Mouse (Mus musculus) adrenal gland, postnatal 25 days (tissue): ENCODE measurements around the gene Sorbs1. TPM values are rescaled to one million over a fixed set of nuclear protein-coding genes. Genes with fewer than 3 reads are reported as not detected.
A peak's percentile ranks its signal among the peaks of the same experiment; 100 is the strongest.

ENCODE experiments used
- DNase-seq: peaks from one replicate; pipeline ENCODE4 v3.0.0; 2021; ENCODE audit warnings: mixed read lengths
- total RNA-seq: library from RNA; stranded (reverse); gene quantifications from 2 replicates; pipeline ENCODE4 v1.2.3, GENCODE M21; 2021

The Sorbs1 gene
- total RNA-seq, 1 experiment from 2014 or later: 66.4 TPM

DNA sequence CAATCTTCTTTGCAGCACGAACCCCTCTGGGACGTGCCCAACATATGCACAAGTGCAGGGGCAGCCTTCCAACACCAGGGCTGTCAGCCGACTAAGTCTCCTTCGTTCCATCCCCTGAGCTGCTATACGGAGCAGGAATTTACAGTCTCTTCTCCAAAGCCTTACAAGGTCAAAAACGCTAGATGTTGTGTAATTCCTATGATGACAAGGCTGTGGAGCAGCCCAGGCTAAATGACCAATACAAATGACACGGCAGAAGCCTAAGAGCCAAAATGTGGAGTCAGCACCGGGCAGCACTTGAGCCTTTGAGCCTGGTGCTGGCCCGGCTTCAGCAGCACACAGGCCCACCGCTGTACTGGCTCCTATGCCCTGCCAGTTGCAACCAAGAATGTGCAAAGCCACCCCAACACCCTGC lies 35.4 kb downstream of the Sorbs1 start:
- peak; percentile 45 for DNase-seq

DNA sequence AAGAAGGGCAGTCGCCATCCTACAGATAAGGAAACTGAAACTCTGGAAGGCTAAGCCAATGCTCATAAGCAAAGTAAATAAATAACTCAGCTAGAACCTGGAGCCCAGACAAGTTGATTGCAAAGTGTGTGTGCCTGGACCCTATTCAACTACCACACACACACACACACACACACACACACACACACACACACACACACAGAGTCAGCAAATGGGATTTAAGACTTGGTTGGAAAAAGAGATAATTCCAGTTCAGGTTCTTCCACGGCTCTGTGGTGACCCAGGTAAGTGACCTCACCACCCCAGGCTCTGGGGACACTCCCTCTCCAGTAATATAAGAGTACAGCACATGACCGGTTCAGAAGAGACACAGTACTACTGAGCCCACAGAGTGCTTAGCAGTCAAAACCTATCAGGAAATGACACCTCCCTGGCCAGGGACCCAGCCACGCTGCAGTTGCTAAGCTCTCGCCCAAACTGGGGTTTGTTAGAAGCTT lies 36.1 kb downstream of the Sorbs1 start:
- no peak for DNase-seq

DNA sequence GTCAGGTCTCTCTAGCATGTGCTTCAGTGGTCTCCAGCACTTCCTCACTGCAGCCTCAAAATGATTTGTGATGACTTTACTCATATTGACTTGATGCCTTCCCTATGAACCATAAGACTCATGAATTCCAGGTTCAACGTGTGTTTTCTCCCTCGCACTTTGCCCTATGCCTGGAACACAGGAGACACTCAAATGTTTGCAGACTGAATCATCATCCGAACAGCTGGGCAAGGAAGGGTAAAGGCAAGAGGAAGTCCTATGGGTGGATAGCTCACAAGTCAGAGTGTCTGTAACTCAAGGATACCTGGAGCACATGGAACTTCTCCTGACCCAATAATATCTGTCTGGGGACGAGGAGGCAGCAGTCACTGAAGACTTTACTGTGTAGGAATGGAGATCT lies 37.1 kb downstream of the Sorbs1 start:
- no peak for DNase-seq

DNA sequence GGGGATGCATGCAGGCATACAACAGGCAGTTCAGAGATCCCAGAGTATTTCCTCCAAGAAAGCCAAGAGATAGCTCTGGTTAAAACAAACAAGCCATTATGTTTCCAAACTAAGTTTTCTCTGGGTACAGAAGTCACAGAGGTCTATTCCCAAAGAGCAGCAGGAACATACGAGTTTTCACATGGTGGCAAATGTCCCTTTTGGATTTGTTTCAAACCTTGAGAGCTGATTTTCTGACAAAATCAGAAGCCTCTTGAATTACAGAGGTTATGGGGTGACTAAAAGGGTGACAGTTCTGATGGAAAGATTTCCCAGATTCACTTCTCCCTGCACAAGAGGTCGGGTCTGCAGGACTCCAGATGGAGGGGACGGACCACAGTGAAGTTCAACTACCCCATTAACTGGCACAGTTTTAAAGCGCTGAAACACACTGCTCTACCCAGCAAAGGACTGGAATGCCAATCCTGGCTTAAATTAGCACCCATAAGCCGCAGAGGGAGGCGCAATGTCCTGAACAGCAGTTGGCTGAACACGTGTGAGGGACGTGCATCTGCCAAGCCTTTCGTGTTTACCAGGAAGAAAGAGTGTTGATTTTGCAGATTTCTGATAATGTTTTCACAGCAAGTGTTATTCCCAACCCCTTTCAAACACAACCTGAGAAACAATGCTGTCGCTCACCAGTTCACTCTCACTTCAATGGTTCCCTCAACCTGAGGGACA lies 41.9 kb downstream of the Sorbs1 start:
- DNase-seq: no peak

DNA sequence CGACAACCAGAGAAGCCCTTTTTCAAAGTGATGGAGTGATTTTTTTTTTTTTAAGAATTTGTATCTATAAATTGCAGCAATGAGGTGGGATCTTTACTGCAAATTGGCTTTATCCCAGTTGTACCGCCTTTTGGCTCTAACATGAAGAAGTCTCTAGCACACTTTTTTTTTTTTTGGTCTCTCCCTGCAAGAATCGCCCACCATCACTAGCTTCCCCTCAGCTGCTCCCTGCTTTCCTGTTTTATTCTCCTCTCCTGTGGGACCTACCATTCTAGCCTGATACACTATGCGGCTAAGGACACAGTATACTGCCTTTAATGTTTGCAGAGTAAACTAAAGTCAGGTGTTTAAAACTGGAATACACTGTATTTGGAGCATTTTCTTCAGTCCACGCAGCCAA lies 43.8 kb downstream of the Sorbs1 start:
- no peak for DNase-seq

DNA sequence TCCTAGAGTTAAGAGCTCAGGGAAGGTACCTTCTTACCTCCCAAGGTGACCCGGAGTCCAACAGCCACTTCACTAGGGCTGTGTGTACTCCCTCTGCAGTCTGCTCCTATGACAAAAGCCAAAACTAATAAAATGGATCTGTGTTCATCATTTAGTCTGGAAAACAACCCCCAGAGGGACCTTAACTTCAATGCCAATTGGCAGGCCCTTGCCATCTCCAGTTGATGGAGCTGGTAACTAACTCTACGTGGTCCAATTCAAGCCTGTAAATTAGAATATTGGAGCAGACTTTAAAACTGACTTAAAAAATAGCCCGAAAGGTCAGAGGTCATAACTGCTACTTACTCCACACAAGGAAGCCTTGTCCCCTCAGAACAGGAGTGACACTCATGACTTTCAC lies 45.3 kb downstream of the Sorbs1 start:
- no peak for DNase-seq

DNA sequence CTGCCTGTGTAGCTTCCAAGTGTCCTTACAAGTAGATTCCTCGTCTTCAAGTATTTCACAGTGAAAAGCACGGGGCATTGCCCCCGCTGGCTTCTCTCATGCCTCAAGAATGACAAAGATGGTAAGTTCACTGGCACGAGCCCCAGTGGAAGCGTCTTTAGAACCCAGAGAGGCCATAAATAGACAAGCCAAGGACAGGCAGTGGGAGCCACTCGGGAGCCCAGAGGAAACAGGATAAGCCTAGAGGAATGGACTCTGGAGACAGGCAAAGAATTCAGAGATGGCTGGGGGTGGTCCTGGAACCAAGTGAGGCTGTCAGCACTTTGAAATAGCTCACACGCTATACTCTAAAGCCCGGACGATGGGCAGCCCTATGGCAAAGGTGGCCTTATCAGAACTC lies 45.8 kb downstream of the Sorbs1 start:
- peak; percentile 31 for DNase-seq

DNA sequence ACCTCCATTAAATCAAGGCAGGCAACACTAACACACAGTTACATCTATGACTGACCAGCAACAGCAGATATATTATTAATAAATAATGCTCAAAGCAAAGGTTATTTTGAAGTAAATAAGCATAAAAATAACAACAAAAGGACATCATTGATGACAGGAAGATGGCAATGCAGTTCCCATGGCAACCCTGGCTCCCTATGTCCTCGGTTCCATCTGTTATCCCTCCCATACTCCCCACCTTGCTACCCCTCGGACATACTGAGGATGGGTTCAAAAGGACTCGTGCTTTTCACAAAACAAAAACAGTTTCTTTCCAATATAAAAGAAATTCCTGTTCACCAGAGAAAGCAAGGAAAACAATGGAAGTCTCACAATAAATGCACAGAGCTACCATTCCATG lies 48.2 kb downstream of the Sorbs1 start:
- DNase-seq: no peak

DNA sequence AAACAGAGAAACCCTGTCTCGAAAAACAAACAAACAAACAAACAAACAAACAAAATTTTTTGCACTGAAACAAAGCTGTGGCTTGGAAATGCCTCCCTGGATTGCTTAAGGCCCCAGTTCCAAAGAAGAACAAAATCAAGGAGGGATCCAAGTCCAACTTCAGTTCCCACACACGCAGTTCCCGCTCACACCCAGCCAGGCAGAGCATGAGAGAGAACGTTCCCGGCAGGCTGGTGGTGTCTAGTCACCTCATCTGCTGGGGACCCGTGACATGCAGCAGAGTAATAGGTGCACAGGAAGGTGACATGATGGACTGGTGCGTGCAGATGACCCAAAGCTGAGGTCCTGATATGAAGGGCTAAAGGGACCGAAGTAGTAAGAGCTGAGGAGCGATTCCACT lies 49.2 kb downstream of the Sorbs1 start:
- DNase-seq: no peak

DNA sequence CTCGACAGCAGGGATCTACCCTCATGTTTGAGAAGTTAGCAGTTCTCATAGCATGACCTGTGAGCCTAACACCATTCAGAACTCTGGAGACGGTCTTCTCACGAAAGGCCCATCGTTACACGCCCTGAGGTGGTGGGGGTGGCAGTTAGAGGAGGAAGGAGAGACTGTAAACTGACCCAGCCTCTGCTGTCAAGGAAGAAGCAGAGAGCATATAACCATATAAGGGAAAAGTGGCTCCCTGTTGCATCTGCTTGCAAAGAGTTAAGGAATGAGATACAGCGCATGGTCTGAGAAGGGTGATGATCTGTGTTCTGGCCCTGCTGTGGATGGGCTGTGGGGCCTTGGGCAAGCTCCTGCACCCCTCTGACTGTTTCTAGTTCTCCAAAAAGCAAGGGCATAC lies 50.7 kb downstream of the Sorbs1 start:
- no peak for DNase-seq

DNA sequence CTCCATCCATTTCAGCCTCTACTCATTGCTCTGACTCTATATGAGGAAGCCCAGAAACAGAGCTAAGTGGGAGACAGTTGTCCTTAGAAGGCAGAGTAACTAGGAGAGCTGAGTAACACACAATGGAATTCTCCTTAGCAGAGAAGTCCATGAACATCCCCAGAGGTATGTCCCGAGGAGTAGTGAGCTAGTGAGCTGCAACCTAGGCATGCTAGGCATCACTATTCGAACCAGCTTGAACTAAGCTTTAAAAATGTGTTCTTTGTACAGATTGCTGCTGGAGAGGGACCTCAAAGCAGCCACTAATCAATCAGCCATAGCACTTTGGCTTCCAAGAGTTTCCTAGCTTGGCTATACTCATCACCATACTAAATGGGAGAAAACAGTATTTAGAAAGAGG lies 51.1 kb downstream of the Sorbs1 start:
- no peak for DNase-seq

DNA sequence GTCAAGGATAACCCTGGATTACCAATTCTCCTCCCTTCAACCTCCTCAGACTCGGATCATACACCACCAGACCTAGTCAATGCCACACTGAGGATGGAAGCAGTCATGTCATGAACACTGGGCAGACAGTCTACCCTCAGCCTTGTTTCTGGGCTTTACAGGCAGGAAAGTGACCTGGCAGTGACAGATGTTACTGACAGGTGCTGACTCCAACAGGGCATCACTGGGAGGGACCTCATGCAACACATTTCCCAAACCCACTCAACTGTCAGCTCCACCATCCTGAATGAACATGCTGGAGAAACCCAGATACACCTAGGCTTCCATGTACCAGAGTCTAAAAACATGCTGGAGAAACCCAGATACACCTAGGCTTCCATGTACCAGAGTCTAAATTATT lies 51.9 kb downstream of the Sorbs1 start:
- no peak for DNase-seq

DNA sequence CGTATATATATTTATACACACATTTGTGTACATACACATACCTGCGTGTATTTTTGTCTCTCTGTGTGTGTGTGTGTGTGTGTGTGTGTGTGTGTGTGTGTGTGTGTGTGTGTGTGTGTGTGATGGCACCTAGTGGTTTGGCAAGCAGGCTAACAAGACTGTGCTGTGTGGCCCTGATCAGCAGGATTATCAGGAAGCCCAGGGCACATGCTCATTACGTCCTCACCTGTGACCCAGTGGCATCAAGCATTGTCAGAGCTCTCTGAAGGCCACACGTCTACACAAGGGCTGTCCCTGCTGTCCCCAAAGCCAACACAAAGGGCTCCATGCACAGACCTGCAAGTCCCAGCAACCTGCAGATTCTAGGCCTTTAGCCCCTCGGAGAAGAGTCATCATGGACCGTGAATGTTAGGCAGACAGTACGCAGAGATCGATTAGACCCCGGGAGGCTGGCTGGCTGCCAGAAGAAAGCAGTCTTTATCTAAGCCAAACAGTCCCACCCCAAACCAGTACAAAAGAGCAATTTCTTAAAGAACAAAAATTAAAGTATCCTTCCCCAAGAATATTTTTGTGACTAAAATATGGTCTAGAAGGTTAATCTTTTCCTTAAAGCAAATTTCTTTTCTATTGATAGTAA lies 52.6 kb downstream of the Sorbs1 start:
- no peak for DNase-seq

DNA sequence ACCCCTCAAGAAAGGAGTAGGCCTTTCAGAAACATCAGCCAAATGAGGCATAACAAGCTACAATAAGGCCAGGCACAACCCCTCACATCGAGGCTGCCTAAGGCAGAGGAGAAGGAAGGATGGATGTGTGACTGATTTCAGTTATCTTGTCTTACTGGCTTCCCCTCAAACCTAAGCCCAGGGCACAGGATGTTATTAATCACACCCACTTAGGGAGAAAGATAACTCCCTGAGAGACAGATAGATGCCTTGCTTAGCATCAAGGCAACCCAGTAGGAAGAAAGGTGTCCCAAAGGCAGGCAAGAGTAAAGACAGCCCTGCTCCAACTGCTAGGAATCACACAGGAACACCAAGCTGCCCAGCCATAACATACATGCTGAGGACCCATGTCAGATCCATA lies 54.2 kb downstream of the Sorbs1 start:
- DNase-seq: no peak

DNA sequence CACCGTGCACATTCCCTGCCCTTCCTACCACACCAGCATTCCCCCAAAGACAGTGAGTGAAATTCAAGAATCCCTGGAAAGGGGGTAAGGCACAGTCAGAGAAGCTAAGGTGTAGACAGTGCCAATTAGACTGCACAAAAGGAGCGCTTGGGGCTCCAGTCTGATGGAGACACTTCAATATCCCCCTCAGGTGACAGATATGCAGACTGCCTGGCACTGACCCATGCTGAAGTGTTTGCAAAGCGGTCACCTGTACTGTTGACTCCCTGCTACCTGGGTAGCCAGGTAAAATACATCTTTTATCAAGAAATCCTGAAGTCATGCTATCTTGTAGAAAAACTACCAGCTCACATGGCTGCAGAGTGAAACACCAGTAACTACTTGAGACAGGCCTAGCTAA lies 54.8 kb downstream of the Sorbs1 start:
- no peak for DNase-seq

DNA sequence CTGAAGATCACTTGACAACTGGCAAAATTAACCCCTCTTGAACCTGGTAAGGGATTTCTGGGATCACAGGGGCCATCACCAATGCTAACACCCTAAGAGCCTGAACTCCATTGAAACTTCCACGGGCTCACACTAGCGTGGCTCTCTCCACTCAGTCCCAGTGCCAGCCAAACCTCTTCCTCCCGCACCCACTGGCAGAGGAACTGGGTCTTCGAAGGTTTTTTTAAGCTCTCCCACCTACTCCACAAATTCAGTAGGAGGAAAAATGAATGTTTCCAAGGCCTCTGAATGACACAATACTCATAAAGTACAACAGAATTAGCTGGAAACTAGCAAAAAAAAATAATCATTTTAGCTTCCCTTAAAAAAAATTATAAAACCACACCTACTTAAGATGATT lies 58.3 kb downstream of the Sorbs1 start:
- no peak for DNase-seq

DNA sequence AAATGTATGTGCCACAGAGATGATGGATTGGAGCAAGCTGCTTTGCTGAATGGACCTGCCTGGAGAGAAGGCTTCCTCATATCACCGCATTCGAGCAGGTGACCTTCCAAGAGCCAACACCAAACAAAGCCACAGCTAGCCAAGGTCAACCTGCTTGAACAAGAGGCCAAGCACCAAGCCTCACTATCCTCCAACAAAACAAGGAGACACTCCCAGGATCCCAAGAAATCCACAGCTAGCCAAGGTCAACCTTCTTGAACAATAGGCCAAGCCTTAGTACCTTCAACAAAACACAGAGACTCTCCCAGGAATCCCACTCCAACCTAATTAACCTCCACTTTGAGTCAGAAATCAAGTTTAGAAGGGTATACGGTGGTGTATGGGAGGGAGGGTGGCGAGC lies 59.5 kb downstream of the Sorbs1 start:
- no peak for DNase-seq

DNA sequence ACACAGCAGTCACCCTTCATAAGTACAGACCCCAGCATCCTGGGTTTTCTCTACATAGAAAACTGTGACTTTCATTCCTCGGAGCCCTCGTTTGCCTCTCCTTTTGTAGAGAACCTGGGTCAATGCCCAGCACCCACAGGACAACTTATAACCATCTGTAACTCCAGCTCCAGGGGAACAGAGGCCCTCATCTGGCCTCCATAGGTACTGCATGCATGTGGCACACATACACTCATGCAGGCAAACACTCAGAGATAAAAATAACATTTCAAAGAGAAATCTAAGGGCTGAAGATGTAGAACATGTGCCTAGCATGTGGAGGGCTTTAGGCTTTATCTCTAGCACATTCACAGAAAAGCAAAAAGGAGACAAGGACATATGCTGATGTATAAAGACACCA lies 61.4 kb downstream of the Sorbs1 start:
- no peak for DNase-seq

DNA sequence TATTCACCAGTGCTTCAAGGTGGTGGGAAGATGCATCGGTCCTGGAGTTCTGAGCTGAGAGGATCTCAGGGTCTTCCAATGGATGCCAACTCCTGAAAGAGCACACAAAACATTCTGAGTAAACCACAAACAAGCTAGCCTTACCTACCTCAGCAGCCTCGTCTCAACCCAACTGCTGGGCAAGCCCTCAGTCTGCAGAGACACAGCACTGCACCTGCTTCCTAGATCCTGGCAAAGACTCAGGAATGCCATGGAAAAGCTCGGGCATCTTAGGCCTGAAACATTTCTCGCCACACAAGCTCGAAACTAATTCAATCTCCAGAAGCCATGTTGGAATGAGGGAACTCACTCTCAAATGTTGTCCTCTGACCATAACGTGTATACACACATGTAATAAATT lies 62.3 kb downstream of the Sorbs1 start:
- no peak for DNase-seq

DNA sequence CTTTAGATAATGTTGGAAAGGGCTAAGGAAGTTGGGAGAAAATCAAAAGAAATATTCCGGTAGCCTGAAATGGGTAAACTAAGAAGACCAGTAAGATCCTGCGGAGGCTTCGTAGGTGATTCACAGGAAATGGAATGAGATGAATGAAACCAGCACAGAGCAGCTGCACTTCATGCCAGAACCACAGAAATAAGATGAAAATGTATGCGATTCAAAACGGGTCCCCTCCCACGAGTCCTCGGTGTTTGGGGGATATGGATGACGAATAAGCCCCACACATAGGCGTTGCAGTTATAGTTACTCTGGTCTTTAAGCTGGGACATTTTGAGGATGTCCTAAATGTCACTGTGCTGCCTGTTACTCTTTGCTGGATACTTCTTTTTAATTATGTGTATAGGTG lies 67.1 kb downstream of the Sorbs1 start:
- DNase-seq: no peak

DNA sequence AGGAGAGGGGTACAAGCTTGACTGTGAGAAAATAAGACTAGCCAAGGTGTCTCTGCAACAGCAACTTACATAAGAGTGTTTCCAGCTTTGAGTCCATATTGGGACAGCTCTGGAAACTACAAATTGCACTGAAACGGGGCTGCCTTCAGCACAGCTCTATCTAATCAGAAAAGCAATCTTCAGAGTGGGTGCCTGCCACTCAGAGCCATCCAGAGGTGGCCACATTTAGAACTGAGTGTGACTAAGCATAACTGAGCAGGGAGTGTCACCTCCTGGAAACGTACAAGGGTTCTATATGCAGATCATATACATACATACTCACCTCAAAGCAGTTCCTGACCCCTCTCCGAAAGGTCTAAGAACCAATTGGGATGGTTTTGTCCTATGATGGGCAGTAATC lies 71.2 kb downstream of the Sorbs1 start:
- DNase-seq: no peak

DNA sequence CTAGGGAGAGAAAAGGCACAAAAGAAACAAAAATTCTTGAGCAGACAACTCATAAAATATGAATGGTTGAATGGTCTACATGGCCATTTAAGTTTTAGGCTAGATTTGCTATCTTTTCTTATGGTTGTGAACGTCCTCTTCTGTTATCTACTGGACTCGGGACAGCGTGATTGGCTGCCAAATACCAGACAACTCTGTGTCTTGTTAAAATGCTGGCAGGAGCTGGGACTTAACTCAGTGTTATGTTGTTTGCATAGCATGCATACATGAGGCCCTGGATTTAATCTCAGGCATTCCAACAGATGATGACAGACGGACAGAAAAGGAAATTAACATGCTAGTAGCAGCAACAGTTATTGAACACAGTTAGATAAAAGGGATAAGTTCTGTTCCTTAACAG lies 72.6 kb downstream of the Sorbs1 start:
- no peak for DNase-seq

DNA sequence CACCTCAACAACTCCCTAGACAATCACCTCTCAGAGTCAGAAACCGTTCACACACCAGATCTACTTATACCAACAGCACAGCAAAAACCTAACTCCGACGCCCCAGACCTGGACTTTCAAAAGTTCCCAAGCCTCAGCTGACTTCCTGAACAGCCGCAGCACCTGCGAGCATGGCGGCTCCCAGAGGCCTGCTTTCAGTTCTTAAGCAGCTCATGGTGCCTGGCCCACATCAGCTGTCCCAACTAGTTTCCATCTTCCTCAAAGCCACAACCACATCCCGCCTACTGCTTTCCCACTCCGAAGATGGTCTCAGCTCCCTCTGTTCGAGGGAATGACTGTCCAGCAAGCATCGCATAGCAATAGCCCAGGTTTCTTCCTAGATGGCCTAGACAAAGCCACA lies 74.7 kb downstream of the Sorbs1 start:
- no peak for DNase-seq

DNA sequence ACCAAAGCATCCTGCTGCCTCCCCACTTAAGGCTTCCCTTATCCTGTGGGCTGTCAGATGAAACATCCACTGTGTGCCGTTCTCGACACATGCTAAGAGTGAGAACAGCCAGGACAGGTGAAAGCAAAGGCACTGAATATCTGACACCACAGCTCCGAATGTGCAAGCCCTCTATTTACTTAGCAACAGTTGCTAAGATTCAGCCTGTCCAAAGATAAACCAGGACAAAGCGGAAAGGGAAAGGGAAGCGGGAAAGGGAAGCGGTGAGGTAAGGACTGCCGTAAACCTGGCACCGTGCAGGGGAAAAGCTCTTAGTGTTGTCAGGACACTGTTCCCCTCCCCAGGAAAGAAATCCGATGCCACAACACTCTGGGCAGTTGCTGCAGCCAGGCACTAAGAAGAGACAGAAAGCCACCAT lies 75.9 kb downstream of the Sorbs1 start:
- DNase-seq: peak; percentile 13
